Mouse (Mus musculus) Patski (cell line): ENCODE results near the gene Zfp598. TPM values are rescaled to one million over a fixed set of nuclear protein-coding genes. Genes with fewer than 3 reads are reported as not detected.

Experiments
- ATAC-seq: fragments of 100-300 bp; one replicate; pipeline ENCODE4 v1.8.0; 2021
- CTCF ChIA-PET: fragments of 350-600 bp; sonication (Branson Sonifier 250); formaldehyde crosslinking; loops from one replicate; lab custom pipeline; 2022; ENCODE audit warnings: inconsistent platforms; lab: Charles Lee
- POLR2A ChIA-PET: fragments of 350-600 bp; sonication (Branson Sonifier 250); formaldehyde crosslinking; loops from one replicate; lab custom pipeline; 2022; ENCODE audit warnings: antibody characterized with exemption, inconsistent platforms; lab: Charles Lee
- DNase-seq: peaks from one replicate; pipeline ENCODE4 v3.0.0-alpha.2; 2011; ENCODE audit warnings: low read depth, low spot score
- H3K27me3 ChIP-seq: fragments of 371-371 bp; one replicate; pipeline ENCODE4 v1.5.1; 2021
- CTCF ChIP-seq: fragments of 100-300 bp; IDR thresholded peaks from one replicate; pipeline ENCODE4 v1.5.1; 2021
- in situ Hi-C: fragments of 300-500 bp; cut with MboI; formaldehyde crosslinking; loops from 3 replicates; pipeline ENCODE4 v1.11.1; 2018; ENCODE audit warnings: low pct_unique_long_range_greater_than_20kb, mixed read lengths
- polyA plus RNA-seq: library from polyadenylated mRNA; unstranded; gene quantifications from one replicate; pipeline ENCODE4 v1.2.3, GENCODE M21; 2021

Zfp598 gene
- polyA plus RNA-seq, 1 experiment from 2014 or later: 48.0 TPM

DNA sequence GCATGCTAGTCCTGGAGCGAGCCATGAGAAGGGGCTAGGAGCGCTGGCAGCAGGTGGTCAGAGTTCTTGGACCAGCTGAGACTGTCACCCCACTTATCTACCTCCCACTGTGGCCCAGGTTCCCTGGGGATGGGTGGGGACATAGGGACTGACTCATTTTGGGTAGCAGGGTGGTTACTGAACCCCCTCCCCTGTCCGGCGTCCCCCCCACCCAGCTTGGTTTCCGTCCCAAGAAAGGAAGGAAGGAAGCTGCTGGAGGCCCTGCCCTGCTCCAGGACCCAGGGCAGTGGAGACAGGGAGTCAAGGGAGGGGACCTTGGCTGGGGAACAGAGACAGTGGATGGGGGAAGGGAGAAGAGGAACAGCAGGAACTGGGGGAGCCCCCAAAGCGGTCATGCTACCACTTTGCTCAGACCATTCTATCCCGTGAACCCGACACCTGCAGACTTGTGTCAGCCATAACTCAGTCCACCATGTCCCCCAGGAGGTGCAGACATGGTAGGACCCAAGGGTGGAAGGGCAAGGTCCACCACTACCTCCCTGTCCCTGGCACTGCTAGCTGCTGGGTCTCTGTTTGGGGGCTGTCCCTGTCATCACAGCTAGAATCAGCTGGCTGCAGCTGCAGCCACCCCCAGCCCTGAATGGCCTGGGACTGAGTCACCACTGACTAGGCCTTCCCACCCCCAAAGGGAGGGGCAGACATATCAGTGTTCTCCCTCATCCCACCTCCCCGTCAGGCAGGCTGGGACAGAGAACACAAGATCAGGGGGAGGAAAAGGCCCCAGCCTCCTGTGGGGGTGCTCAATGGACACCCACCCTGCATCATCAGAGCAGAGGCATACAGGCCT lies 24.4 kb upstream of the Zfp598 start:
- ChIA-PET POLR2A (no interaction called here), CTCF (interaction anchor here (1.3 to 1.4 kb wide), 2 partner anchors 9 to 22 kb away, joined by 3 to 4 read pairs; no protein-coding TSS in a partner anchor)
- no peak for TF ChIP-seq CTCF
- ATAC-seq (no peak), DNase-seq (no peak)
- in situ Hi-C loops: no loop called here
- no peaks in the 10 kb centered on the region for H3K27me3 ChIP-seq

DNA sequence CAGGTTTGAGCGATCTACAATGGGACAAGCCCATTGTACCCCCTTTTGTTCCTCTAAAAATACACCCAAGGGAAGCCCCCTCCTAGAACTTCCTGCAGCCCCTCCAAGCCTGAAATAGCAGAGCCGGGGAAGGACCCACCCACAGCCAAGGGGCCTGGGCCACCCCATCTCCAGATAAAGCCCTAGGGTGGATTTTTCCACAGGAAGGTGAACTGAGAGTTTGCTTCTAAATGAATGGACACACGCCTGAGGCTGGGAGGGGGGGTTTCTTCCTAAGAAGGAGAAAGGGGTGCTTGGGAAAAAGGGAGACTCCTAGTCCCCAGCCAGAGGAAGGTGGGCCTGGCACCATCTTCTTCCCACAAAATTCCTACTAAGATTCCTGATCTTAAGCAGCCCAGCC lies 23.6 kb upstream of the Zfp598 start:
- ChIA-PET POLR2A (interaction anchor here (0.7 kb wide), 1 partner anchor 23 kb away, joined by 4 read pairs; no protein-coding TSS in a partner anchor), CTCF (no interaction called here)
- ATAC-seq: no peak
- no peak for TF ChIP-seq CTCF
- no peaks in the 10 kb centered on the region for H3K27me3 ChIP-seq
- DNase-seq: no peak
- in situ Hi-C loops: no loop called here

- H3K27me3 ChIP-seq: no peaks in the 10 kb centered on the region
- in situ Hi-C loops: no loop called here
- ChIA-PET CTCF (no interaction called here), POLR2A (interaction anchor here (0.7 kb wide), 1 partner anchor 22 kb away, joined by 4 read pairs; no protein-coding TSS in a partner anchor)
- no peak for DNase-seq
- no peak for ATAC-seq
- no peak for TF ChIP-seq CTCF
Observed at GRCm38 (mm10) chr17:24646381-24646780, 23.1 kb upstream of the Zfp598 start.

GRCm38 (mm10) chr17:24647493-24647892 lies 22.0 kb upstream of the Zfp598 start:
- no peak for TF ChIP-seq CTCF
- no peaks in the 10 kb centered on the region for H3K27me3 ChIP-seq
- ATAC-seq: no peak
- ChIA-PET CTCF (no interaction called here), POLR2A (no interaction called here)
- in situ Hi-C loops: no loop called here
- no peak for DNase-seq

- H3K27me3 ChIP-seq: no peaks in the 10 kb centered on the region
- DNase-seq (no peak), ATAC-seq (no peak)
- CTCF ChIA-PET: no interaction called here
- no peak for TF ChIP-seq CTCF
- in situ Hi-C loops: no loop called here
- POLR2A ChIA-PET: no interaction called here
Observed at GRCm38 (mm10) chr17:24648731-24649377, 20.6 kb upstream of the Zfp598 start.

DNA sequence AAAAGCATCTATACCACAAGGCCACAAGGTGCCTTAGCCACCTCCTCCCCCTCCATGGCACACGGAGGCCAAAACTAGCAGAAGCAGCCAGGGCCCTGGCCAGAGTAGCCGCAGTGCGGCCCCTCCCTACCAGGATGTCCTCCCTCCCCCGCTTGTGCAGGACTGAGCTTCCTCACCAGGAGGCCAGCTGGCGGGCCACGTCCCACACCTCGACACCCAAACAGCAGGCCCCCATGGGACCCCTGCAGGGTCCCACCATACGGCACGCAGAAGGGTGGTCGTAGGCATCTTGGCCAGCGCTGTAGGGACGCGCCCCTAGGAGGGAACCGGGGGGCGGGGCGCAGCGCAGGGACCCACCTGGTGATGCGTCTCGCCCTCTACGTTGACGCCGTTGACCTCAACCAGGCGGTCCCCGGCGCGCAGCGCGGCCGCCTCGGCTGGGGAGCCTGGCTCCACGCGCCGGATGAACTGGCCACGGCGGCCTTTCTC lies 19.9 kb upstream of the Zfp598 start:
- in situ Hi-C loops: loop anchor here (10.0 kb wide), 1 partner anchor 185 kb away; no protein-coding TSS in a partner anchor
- peak; percentile 29 for ATAC-seq
- POLR2A ChIA-PET: no interaction called here
- no peak for DNase-seq
- TF ChIP-seq CTCF: no peak
- CTCF ChIA-PET: interaction anchor here (0.9 kb wide), 1 partner anchor 18 kb away, joined by 3 read pairs; no protein-coding TSS in a partner anchor
- H3K27me3 ChIP-seq: no peaks in the 10 kb centered on the region

DNA sequence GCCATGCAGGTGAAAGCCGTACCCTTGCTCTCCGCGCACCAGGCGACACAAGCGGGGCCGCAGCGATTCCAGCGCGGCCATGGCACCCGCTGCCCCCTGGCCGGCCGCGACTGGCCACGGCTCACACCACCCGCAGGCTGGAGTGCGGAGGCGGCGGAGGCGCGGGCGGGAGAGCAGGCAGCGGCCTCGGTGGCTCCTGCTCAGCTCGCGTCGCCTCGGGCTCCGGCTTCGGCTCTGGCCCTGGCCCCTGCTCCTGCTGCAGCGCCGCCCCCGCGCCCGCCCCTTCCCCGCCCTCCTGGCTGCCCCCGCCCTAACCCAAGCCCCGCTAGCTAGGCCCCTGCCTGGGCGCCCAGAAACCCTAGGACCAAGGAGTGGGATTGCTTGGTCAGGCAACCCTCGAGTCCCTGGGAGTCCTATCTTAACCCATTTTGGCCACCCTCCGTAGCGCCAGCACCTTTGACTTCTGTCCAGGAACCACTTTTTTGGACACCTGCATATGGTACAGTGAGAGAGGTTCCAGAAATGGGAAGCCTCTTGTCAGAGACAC lies 19.3 kb upstream of the Zfp598 start, which contains the start of gene Slc9a3r2:
Gene Slc9a3r2 (minus strand): TSS at position 258 of the 547 bp plus-strand sequence.
- no peak for DNase-seq
- in situ Hi-C loops: loop anchor here (10.0 kb wide), 1 partner anchor 185 kb away; no protein-coding TSS in a partner anchor
- no peaks in the 10 kb centered on the region for H3K27me3 ChIP-seq
- ATAC-seq: peak; percentile 51
- no peak for TF ChIP-seq CTCF
- ChIA-PET CTCF (interaction anchor here (0.9 kb wide), 1 partner anchor 17 kb away, joined by 3 read pairs; no protein-coding TSS in a partner anchor), POLR2A (no interaction called here)

- in situ Hi-C loops: loop anchor here (10.0 kb wide), 1 partner anchor 186 kb away; no protein-coding TSS in a partner anchor
- CTCF ChIA-PET: interaction anchor here (0.9 to 1.6 kb wide), 4 partner anchors 10 to 25 kb away, joined by 3 to 5 read pairs (median 3); partner anchors contain the start of gene Zfp598
- no peak for TF ChIP-seq CTCF
- H3K27me3 ChIP-seq: no peaks in the 10 kb centered on the region
- no peak for ATAC-seq
- POLR2A ChIA-PET: interaction anchor here (1.5 kb wide), 1 partner anchor 18 kb away, joined by 4 read pairs; no protein-coding TSS in a partner anchor
- DNase-seq: no peak
Observed at GRCm38 (mm10) chr17:24650766-24651165, 18.7 kb upstream of the Zfp598 start.

GRCm38 (mm10) chr17:24651835-24652234 lies 17.7 kb upstream of the Zfp598 start:
- CTCF ChIA-PET: interaction anchor here (0.7 to 1.6 kb wide), 5 partner anchors 15 to 85 kb away, joined by 3 to 5 read pairs (median 3); partner anchors contain the start of gene Zfp598
- POLR2A ChIA-PET: interaction anchor here (1.5 kb wide), 1 partner anchor 19 kb away, joined by 4 read pairs; no protein-coding TSS in a partner anchor
- no peak for TF ChIP-seq CTCF
- DNase-seq (no peak), ATAC-seq (no peak)
- in situ Hi-C loops: loop anchor here (10.0 kb wide), 1 partner anchor 187 kb away; no protein-coding TSS in a partner anchor
- no peaks in the 10 kb centered on the region for H3K27me3 ChIP-seq
